Mouse (Mus musculus): ENCODE data around the gene Morc4.

- no peak for TF ChIP-seq CTCF (IDR thresholded peaks at IDR 0.05; ENCODE audit: low read depth, low read length)
- no peak for TF ChIP-seq POLR2A (IDR thresholded peaks at IDR 0.05; ENCODE audit: insufficient read depth, low read length)
- no peak for TF ChIP-seq EP300 (IDR thresholded peaks at IDR 0.05; ENCODE audit: insufficient read depth, low read depth, low read length)
These were observed at the start of gene Morc4 for GRCm38 (mm10) chrX:139870938-139871791.
